In genomic region chr15:25756072-25756471, GRCm38 (mm10) we compare ENCODE assay signal across 12 mouse cellular contexts.
A peak's percentile ranks its signal among the peaks of the same experiment; 100 is the strongest.
DNase-seq lines count a peak whose midpoint lies in the region; ATAC-seq and TF ChIP-seq lines count a peak whose summit lies in the region.
"Had no signal": no experiment of that assay in that cellular context is flagged by ENCODE, and none has a peak within 500 bp of the region (broad histone marks: within the 10 kb centered on the region; RNA-seq: fewer than 3 reads in every experiment).

No protein-coding gene starts in this region.

- in situ Hi-C loops in ES-E14 (cut with MboI; ENCODE audit: low sequenced_read_pairs in 2 of 2, unreplicated experiment in 2 of 2), result no loop called here

- H3K27me3 ChIP-seq in forebrain, embryonic 13.5 days, result no peaks in the 10 kb centered on the region
- no peaks in the 10 kb centered on the region for H3K27me3 ChIP-seq in hindbrain, postnatal 0 days (ENCODE audit: insufficient read depth, low read length)
- no peaks in the 10 kb centered on the region for H3K27me3 ChIP-seq in midbrain, postnatal 0 days (ENCODE audit: insufficient read depth, low read length)
- H3K27me3 ChIP-seq: embryonic facial prominence, embryonic 13.5 days; liver, embryonic 12.5 days; stomach, embryonic 15.5 days had no signal

- peaks cover 6 to 10% of the 10 kb centered on the region in 2 experiments for H3K4me1 ChIP-seq in ES-E14 (ENCODE audit: control insufficient read depth in 2 of 2, insufficient read depth in 2 of 2, low read length in 2 of 2, poor library complexity in 1 of 2)
- peaks cover 72% of the 10 kb centered on the region for H3K4me1 ChIP-seq in forebrain, embryonic 13.5 days
- peaks cover 15% of the 10 kb centered on the region for H3K4me1 ChIP-seq in hindbrain, postnatal 0 days (ENCODE audit: insufficient read depth, low read length)
- peaks cover 7% of the 10 kb centered on the region; the same call in 1 of the 2 replicates for H3K4me1 ChIP-seq in midbrain, postnatal 0 days (ENCODE audit: insufficient read depth, low read length)

- H3K27ac ChIP-seq in ES-E14 (ENCODE audit: insufficient read depth, low read depth, low read length, poor library complexity, severe bottlenecking), result peak overlapping the region; percentile 95
- H3K27ac ChIP-seq in forebrain, embryonic 13.5 days, result peak overlapping the region; percentile 28
- peak overlapping the region; percentile 71; the same call in 1 of the 2 replicates for H3K27ac ChIP-seq in hindbrain, postnatal 0 days
- 0 out of 2 replicates have a peak overlapping the region, but pooled peaks have one; percentile 3 for H3K27ac ChIP-seq in midbrain, postnatal 0 days (ENCODE audit: low read depth, low read length)
- H3K27ac ChIP-seq: embryonic facial prominence, embryonic 13.5 days; liver, embryonic 12.5 days; stomach, embryonic 15.5 days had no signal

- H3K9ac ChIP-seq in ES-E14 (ENCODE audit: insufficient read depth, low read depth, low read length, poor library complexity, severe bottlenecking), result peak overlapping the region; percentile 66; the same call in 1 of the 2 replicates
- H3K9ac ChIP-seq in forebrain, embryonic 13.5 days, result peak overlapping the region; percentile 78; the same call in 1 of the 2 replicates
- 0 out of 2 replicates have a peak overlapping the region, but pooled peaks have one; percentile 9 for H3K9ac ChIP-seq in hindbrain, postnatal 0 days (replicated peaks; ENCODE audit: low read length)
- no peak overlapping the region for H3K9ac ChIP-seq in midbrain, postnatal 0 days (replicated peaks; ENCODE audit: low read length, poor library complexity, severe bottlenecking)
- H3K9ac ChIP-seq: embryonic facial prominence, embryonic 13.5 days; liver, embryonic 12.5 days; stomach, embryonic 15.5 days had no signal

- ATAC-seq in forebrain, embryonic 13.5 days, result no peak
- ATAC-seq in hindbrain, postnatal 0 days, result no peak
- no peak for ATAC-seq in midbrain, postnatal 0 days (ENCODE audit: low FRiP score)
- ATAC-seq in megakaryocyte, adult 5-6 weeks (ENCODE audit: poor library complexity, severe bottlenecking), result no peak
- ATAC-seq: liver, embryonic 12.5 days had no signal

- no peaks in the 10 kb centered on the region for H3K9me3 ChIP-seq in ES-E14 (ENCODE audit: control insufficient read depth, insufficient read depth, low read depth, low read length)
- no peaks in the 10 kb centered on the region for H3K9me3 ChIP-seq in forebrain, embryonic 13.5 days (replicated peaks)
- H3K9me3 ChIP-seq in hindbrain, postnatal 0 days (ENCODE audit: low read length), result no peaks in the 10 kb centered on the region
- no peaks in the 10 kb centered on the region for H3K9me3 ChIP-seq in midbrain, postnatal 0 days (ENCODE audit: low read length)
- H3K9me3 ChIP-seq: embryonic facial prominence, embryonic 13.5 days; liver, embryonic 12.5 days; stomach, embryonic 15.5 days had no signal

- DNase-seq in ES-E14 (ENCODE audit: low read depth, low spot score), result no peak
- DNase-seq in hindbrain, postnatal 0 days (ENCODE audit: low spot score), result no peak
- DNase-seq in midbrain, postnatal 0 days (ENCODE audit: low spot score), result no peak
- DNase-seq in cerebellum, postnatal 4 days (ENCODE audit: low spot score in 2 of 2), result no peak
- no peak for DNase-seq in spleen, adult 12 weeks (ENCODE audit: low spot score)
- DNase-seq: cerebellum, adult 9-10 months; kidney, adult 8-10 months had no signal

- TF ChIP-seq CTCF in hindbrain, postnatal 0 days (IDR thresholded peaks at IDR 0.05; ENCODE audit: low read depth), result no peak
- no peak for TF ChIP-seq CTCF in midbrain, postnatal 0 days (IDR thresholded peaks at IDR 0.05)

- H3K36me3 ChIP-seq in ES-E14 (ENCODE audit: control insufficient read depth, insufficient read depth, low read length, poor library complexity, severe bottlenecking), result peaks cover 3% of the 10 kb centered on the region
- H3K36me3 ChIP-seq in forebrain, embryonic 13.5 days (ENCODE audit: poor library complexity, severe bottlenecking), result no peaks in the 10 kb centered on the region
- no peaks in the 10 kb centered on the region for H3K36me3 ChIP-seq in hindbrain, postnatal 0 days (ENCODE audit: insufficient read depth, low read length)
- H3K36me3 ChIP-seq in midbrain, postnatal 0 days (ENCODE audit: insufficient read depth, low read length), result no peaks in the 10 kb centered on the region
- H3K36me3 ChIP-seq: stomach, embryonic 15.5 days had no signal

- H3K4me2 ChIP-seq in forebrain, embryonic 13.5 days, result peak overlapping the region; percentile 61
- H3K4me2 ChIP-seq in hindbrain, postnatal 0 days (ENCODE audit: low read depth, low read length), result peak overlapping the region; percentile 49
- H3K4me2 ChIP-seq in midbrain, postnatal 0 days (ENCODE audit: low read depth, low read length, poor library complexity, severe bottlenecking), result peak overlapping the region; percentile 33
- H3K4me2 ChIP-seq: embryonic facial prominence, embryonic 13.5 days; liver, embryonic 12.5 days; stomach, embryonic 15.5 days had no signal

- WGBS in forebrain, embryonic 13.5 days, result 45% methylated on average over 3 of the region's 3 CpGs
- WGBS in hindbrain, postnatal 0 days, result 46% methylated on average over 3 of the region's 3 CpGs
- WGBS in midbrain, postnatal 0 days, result 43% methylated on average over 3 of the region's 3 CpGs

- peak overlapping the region; percentile 58 to 61 for H3K4me3 ChIP-seq in ES-E14 (ENCODE audit: insufficient read depth in 1 of 2, low read depth in 1 of 2, low read length in 2 of 2, poor library complexity in 1 of 2, severe bottlenecking in 1 of 2)
- peak overlapping the region; percentile 37 for H3K4me3 ChIP-seq in forebrain, embryonic 13.5 days
- H3K4me3 ChIP-seq in hindbrain, postnatal 0 days (ENCODE audit: low read length), result no peak overlapping the region
- H3K4me3 ChIP-seq in midbrain, postnatal 0 days (ENCODE audit: low read depth, low read length), result peak overlapping the region; percentile 20; the same call in 1 of the 2 replicates
- H3K4me3 ChIP-seq: embryonic facial prominence, embryonic 13.5 days; liver, embryonic 12.5 days; stomach, embryonic 15.5 days had no signal

TF ChIP-seq in ES-E14, 5 proteins besides CTCF, POLR2A, EP300 and RAD21:
- TF ChIP-seq ZC3H11A (IDR thresholded peaks at IDR 0.05; ENCODE audit: borderline replicate concordance, low read depth, low read length) (no peak), HCFC1 (IDR thresholded peaks at IDR 0.05; ENCODE audit: borderline replicate concordance, insufficient read depth, low read length) (no peak), CHD2 (IDR thresholded peaks at IDR 0.05; ENCODE audit: low read depth, low read length) (no peak), ZNF384 (IDR thresholded peaks at IDR 0.05; ENCODE audit: low read depth, low read length) (no peak), MAFK (IDR thresholded peaks at IDR 0.05; ENCODE audit: insufficient read depth, low read depth, low read length) (no peak)

Comparison
In these comparisons a context has a peak if more than half of its experiments do, and no peak if none do; other contexts are left out.
1. H3K27ac ChIP-seq: peak in every context shown above with its lines; median percentile 95 in ES-E14; 71 in hindbrain, postnatal 0 days; 28 in forebrain, embryonic 13.5 days; 3 in midbrain, postnatal 0 days.